Mouse (Mus musculus) thymus, adult 2 months (tissue): Measurements from ENCODE around the gene Poc1a. TPM values are rescaled to one million over a fixed set of nuclear protein-coding genes. Genes with fewer than 3 reads are reported as not detected.

Source experiments
- DNase-seq: peaks from one replicate; pipeline ENCODE4 v3.0.0; 2021
- H3K27ac ChIP-seq: fragments of 200-500 bp; 2 replicates; pipeline ENCODE4 v1.5.1; 2012; ENCODE audit warnings: low read length, control low read depth; ENCODE audit not compliant: control insufficient read depth, insufficient read depth
- H3K27me3 ChIP-seq: fragments of 200-500 bp; 2 replicates; pipeline ENCODE4 v1.6.1; 2012; ENCODE audit warnings: mild to moderate bottlenecking, low read length, moderate library complexity, mixed read lengths; ENCODE audit not compliant: control insufficient read depth, insufficient read depth
- H3K36me3 ChIP-seq: fragments of 200-500 bp; 2 replicates; pipeline ENCODE4 v1.6.1; 2012; ENCODE audit warnings: mild to moderate bottlenecking, low read length, moderate library complexity; ENCODE audit not compliant: control insufficient read depth, insufficient read depth
- H3K4me1 ChIP-seq: fragments of 200-500 bp; replicated peaks from 2 replicates; pipeline ENCODE4 v1.6.1; 2012; ENCODE audit warnings: low read length; ENCODE audit not compliant: control insufficient read depth, insufficient read depth
- H3K4me3 ChIP-seq: fragments of 200-500 bp; 2 replicates; pipeline ENCODE4 v1.5.1; 2012; ENCODE audit warnings: mild to moderate bottlenecking, low read length, control low read depth, moderate library complexity; ENCODE audit not compliant: control insufficient read depth, insufficient read depth
- CTCF ChIP-seq: fragments of 200-500 bp; IDR thresholded peaks from 2 replicates; pipeline ENCODE4 v1.5.1; 2012; ENCODE audit warnings: mild to moderate bottlenecking, control low read depth, low read length, moderate library complexity, borderline replicate concordance; ENCODE audit not compliant: control insufficient read depth, poor library complexity, insufficient read depth; ENCODE audit errors: extremely low read depth
- POLR2A ChIP-seq: fragments of 200-500 bp; IDR thresholded peaks from 2 replicates; pipeline ENCODE4 v1.6.1; 2012; ENCODE audit warnings: mild to moderate bottlenecking, low read length, control low read depth, moderate library complexity; ENCODE audit not compliant: control insufficient read depth, poor library complexity, insufficient read depth; ENCODE audit errors: extremely low read depth
- WGBS: fragments of 180-500 bp; shearing (Covaris S2); methylation state at CpG from one replicate; pipeline ENCODE4 v1.1.7; 2018; 5-methylcytosine and 5-hydroxymethylcytosine counted together
- polyA plus RNA-seq: library from polyadenylated mRNA; depleted of rRNA; stranded (reverse); fragments of >200 nt; gene quantifications from 2 replicates; pipeline ENCODE4 v1.2.3, GENCODE M21; 2012

Poc1a gene
- polyA plus RNA-seq, 1 experiment = 30.2 TPM

DNA sequence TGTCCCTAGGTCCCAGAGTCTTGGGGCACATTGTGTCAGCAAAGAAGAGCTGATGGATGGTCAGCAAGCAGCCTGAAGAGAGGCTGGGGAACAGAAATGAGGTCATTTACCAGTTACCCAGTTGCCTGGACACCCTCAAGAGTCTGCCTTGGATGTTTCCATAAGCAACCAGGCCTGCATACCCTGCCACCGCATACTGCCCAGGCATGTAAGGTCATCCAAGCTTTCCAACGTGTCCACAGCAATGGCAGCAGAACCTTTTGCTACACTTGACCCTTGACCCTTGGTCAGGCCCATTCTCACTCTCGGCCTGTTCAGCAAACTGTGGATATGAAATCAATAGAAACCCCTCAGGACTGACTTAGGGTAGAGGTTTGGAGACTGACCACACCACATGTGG is 19.4 kb upstream of the Poc1a start:
- DNase-seq = no peak
- Histone ChIP-seq H3K27me3 (no peaks in the 10 kb centered on the region), H3K36me3 (no peaks in the 10 kb centered on the region), H3K4me3 (no peak overlapping the region), H3K4me1 (0 out of 2 replicates have a peak, but pooled peaks cover 2% of the 10 kb centered on the region), H3K27ac (no peak overlapping the region)
- 92% methylated on average over 3 of the region's 3 CpGs for WGBS
- TF ChIP-seq CTCF (no peak), POLR2A (no peak)

DNA sequence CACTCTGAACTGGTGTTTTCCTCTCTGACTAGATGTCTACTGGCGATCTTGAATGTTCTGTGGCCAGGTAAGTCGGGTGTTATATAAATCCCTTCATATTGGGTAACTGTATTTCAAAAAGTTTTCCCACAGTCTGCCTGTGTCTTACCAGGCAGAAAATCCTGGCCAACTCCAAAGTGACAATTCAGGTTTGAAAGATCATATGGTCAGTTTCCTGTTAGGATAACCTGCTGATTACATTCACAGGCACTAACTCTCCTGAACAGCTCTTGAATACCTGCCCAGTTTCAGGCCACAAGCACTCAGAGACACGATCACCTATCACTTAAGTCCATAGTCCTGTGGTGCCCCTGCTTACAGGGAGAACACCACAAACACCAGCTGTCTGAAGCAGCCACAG is 18.8 kb upstream of the Poc1a start:
- 81% methylated on average over 3 of the region's 3 CpGs for WGBS

DNA sequence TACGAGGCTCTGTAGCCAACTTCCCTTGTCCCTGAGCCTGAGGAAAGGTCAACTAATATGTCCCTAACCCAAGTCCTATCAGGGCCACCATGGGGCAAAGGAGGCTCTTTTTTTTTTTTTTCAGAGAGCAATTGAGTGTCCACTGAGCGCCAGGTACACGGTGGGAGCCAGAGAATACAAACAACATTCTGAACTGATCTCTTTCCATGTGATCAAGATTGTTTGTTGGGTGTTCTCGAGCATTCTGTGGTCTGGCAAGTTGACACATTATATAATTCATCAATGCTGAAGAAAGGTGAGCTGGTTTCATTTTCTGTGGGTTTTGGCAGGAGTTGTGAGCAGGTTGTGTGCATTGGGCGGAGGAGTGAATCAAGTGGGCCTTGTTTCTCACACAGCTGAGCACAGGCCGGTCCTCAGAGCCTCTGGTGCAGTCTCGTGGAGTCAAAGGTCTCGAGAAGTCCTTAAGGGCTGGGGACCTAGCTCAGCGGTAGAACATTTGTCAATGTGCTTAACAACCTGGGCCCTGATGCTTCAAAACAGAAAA is 17.4 kb upstream of the Poc1a start:
- Histone ChIP-seq H3K4me3 (no peak overlapping the region), H3K27me3 (no peaks in the 10 kb centered on the region), H3K36me3 (no peaks in the 10 kb centered on the region), H3K27ac (no peak overlapping the region), H3K4me1 (0 out of 2 replicates have a peak, but pooled peaks cover 2% of the 10 kb centered on the region)
- TF ChIP-seq POLR2A = no peak
- TF ChIP-seq CTCF = no peak
- DNase-seq = no peak
- 82% methylated on average over 9 of the region's 9 CpGs for WGBS

More for the DNA sequence above, 18.8 kb upstream of the Poc1a start:
- DNase-seq = no peak
- 0 out of 2 replicates have a peak, but pooled peaks cover 2% of the 10 kb centered on the region for H3K4me1 ChIP-seq
- TF ChIP-seq POLR2A (no peak), CTCF (no peak)
- H3K27ac ChIP-seq = no peak overlapping the region
- no peaks in the 10 kb centered on the region for H3K36me3 ChIP-seq
- no peaks in the 10 kb centered on the region for H3K27me3 ChIP-seq
- no peak overlapping the region for H3K4me3 ChIP-seq

DNA sequence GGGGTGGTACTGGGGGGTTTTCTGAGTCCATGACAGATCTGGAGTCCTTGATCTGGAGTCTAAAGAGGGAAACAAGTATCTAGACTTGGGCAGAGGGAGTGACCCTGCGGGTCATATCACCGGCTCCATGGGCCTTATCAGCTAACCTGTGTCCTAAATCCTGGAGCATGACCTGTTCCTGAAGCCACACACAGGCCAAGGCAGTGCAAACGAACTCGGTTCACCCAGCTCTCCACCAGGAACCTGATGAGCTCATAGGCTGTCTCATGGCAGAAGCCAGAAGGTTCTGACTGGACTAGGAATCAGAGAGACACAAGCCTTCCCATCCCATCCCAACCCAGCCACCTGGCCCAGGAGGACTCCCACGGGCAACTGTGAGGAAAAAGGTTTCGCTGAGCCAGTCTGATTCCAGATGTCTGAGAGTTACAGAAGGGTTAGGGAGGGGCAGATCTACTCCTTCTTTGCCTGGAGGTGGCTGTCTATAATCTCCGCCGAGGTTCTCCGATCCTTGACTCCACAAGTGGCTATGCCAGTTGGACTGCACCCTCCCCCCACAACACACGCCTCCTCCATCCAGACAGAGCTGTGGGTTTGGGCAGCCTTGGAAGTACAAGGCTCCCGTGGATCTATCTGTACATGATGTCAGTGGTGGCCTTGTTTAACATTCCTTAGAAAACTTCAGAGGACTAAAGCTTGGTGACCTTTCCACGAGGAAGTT is 15.3 kb upstream of the Poc1a start:
- 96% methylated on average over 12 of the region's 12 CpGs for WGBS
- Histone ChIP-seq H3K27ac (no peak overlapping the region), H3K4me1 (no peaks in the 10 kb centered on the region), H3K27me3 (no peaks in the 10 kb centered on the region), H3K36me3 (no peaks in the 10 kb centered on the region), H3K4me3 (no peak overlapping the region)
- DNase-seq = no peak
- TF ChIP-seq CTCF (no peak), POLR2A (no peak)

DNA sequence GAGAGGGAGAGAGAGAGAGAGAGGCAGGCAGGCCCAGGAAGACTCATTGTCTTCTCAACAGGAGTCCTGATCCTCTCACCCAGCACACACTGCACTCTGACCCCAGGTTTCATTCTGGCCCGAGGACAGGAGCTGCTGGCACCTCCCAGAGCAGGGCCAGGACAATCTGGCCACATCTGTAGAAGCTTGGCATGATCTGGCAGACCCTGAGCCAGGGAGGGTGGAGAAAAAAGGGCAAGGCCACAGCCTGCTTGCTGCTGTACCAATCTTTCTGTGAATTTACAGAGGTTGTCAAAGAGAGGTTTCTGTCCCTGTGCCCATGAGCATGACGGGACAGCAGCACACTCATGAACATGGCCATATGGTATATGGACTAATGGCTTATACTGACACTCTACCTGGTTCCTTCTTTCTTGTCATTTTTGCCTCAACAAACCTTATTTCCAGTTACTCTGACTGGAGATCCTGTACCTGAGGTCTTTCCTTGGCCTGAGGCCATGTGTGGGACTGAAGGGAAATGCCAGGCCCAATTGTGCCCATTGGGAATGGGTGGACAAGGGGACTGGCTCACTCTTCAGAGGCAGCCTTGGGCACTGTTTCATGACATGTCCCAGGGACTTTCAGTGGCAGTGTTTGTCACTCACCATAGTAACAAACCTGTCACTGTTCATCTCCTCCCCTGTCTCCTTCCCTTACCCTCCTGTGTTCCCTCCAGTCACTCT is 13.8 kb upstream of the Poc1a start:
- Histone ChIP-seq H3K27ac (no peak overlapping the region), H3K27me3 (no peaks in the 10 kb centered on the region)
- WGBS = 66% methylated on average over 2 of the region's 2 CpGs

DNA sequence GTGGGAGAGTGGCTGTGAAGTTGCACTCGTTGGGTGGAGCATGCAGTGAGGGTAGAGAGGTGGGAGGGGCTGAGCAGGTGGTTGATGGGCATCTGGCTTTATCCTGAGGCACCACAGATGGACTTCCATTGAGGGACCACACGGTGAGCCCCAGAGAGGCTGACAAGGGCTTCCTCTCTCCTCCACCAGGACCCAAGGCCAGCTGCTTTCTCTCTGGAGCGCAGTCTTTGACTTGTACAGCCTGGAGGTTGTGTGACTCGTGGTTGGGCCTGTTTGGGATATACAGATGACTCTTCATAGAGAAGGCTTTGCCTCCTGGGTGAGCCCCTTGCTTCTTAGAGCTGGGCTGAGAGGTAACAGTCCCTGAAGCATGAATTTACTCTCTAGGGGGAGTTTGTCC is 12.4 kb upstream of the Poc1a start:
- H3K27ac ChIP-seq = no peak overlapping the region
- no peaks in the 10 kb centered on the region for H3K4me1 ChIP-seq
- no peak overlapping the region for H3K4me3 ChIP-seq
- TF ChIP-seq POLR2A = no peak
- TF ChIP-seq CTCF = no peak
- no peaks in the 10 kb centered on the region for H3K36me3 ChIP-seq
- no peaks in the 10 kb centered on the region for H3K27me3 ChIP-seq
- no peak for DNase-seq
- WGBS = 59% methylated on average over 4 of the region's 4 CpGs

More for the DNA sequence above, 13.8 kb upstream of the Poc1a start:
- Histone ChIP-seq H3K36me3 (no peaks in the 10 kb centered on the region), H3K4me3 (no peak overlapping the region), H3K4me1 (no peaks in the 10 kb centered on the region)
- DNase-seq = no peak
- TF ChIP-seq POLR2A (no peak), CTCF (no peak)
